In the genomic region with DNA sequence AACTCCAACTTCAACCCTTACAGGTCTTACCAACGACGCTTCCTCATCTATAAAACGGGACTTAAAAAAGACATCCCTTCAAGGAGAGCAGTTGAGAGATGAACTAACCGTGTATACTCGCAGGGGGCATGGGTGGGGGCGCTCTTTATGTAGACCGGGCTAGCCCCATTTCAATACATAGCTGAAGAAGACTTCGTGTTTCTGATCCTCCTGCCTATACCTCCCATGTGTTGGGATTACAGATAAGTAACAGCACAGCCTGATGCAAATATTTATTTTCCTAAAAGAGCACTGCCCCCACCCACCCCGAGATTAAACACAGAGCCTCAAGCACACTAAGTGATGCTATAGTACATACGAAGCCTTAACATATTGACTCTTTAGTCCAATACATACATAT, we compare ENCODE assay signal across 8 mouse cellular contexts. TPM values are rescaled to one million over a fixed set of nuclear protein-coding genes. Genes with fewer than 3 reads are reported as not detected.
DNase-seq lines count a peak whose midpoint lies in the region; ATAC-seq and TF ChIP-seq lines count a peak whose summit lies in the region.

No protein-coding gene starts in this region.

- H3K27me3 ChIP-seq in forebrain, embryonic 10.5 days (ENCODE audit: poor library complexity, severe bottlenecking), result no peaks in the 10 kb centered on the region
- H3K27me3 ChIP-seq in forebrain, postnatal 0 days (ENCODE audit: insufficient read depth, low read length), result no peaks in the 10 kb centered on the region
- no peaks in the 10 kb centered on the region for H3K27me3 ChIP-seq in limb, embryonic 12.5 days
- no peaks in the 10 kb centered on the region for H3K27me3 ChIP-seq in limb, embryonic 10.5 days (ENCODE audit: low read depth, poor library complexity, severe bottlenecking)
- H3K27me3 ChIP-seq in intestine, embryonic 14.5 days (replicated peaks; ENCODE audit: control insufficient read depth, insufficient read depth, low read length), result no peaks in the 10 kb centered on the region
- H3K27me3 ChIP-seq in neural tube, embryonic 13.5 days, result no peaks in the 10 kb centered on the region; the same call in 1 of the 2 replicates

- no peak overlapping the region for H3K9ac ChIP-seq in forebrain, postnatal 0 days
- no peak overlapping the region for H3K9ac ChIP-seq in limb, embryonic 12.5 days (replicated peaks)
- H3K9ac ChIP-seq in intestine, embryonic 14.5 days (ENCODE audit: low read length), result no peak overlapping the region
- no peak overlapping the region for H3K9ac ChIP-seq in neural tube, embryonic 13.5 days

- H3K9me3 ChIP-seq in forebrain, embryonic 10.5 days, result no peaks in the 10 kb centered on the region
- H3K9me3 ChIP-seq in forebrain, postnatal 0 days (ENCODE audit: low read length), result no peaks in the 10 kb centered on the region
- no peaks in the 10 kb centered on the region for H3K9me3 ChIP-seq in limb, embryonic 12.5 days
- no peaks in the 10 kb centered on the region for H3K9me3 ChIP-seq in limb, embryonic 10.5 days (replicated peaks)
- H3K9me3 ChIP-seq in intestine, embryonic 14.5 days (ENCODE audit: control insufficient read depth, low read length), result no peaks in the 10 kb centered on the region
- no peaks in the 10 kb centered on the region for H3K9me3 ChIP-seq in neural tube, embryonic 13.5 days

- no peak for TF ChIP-seq CTCF in forebrain, postnatal 0 days (IDR thresholded peaks at IDR 0.05; ENCODE audit: low read depth)

- WGBS in forebrain, embryonic 10.5 days, result 67% methylated on average over 10 of the region's 10 CpGs
- WGBS in forebrain, postnatal 0 days, result 68% methylated on average over 10 of the region's 10 CpGs
- 56% methylated on average over 10 of the region's 10 CpGs for WGBS in limb, embryonic 12.5 days
- WGBS in limb, embryonic 10.5 days, result 65% methylated on average over 10 of the region's 10 CpGs
- WGBS in intestine, embryonic 14.5 days, result 51% methylated on average over 10 of the region's 10 CpGs
- 55% methylated on average over 10 of the region's 10 CpGs for WGBS in neural tube, embryonic 13.5 days

- H3K4me2 ChIP-seq in forebrain, postnatal 0 days (ENCODE audit: low read depth), result no peak overlapping the region
- peak overlapping the region; percentile 91; the same call in 1 of the 2 replicates for H3K4me2 ChIP-seq in limb, embryonic 12.5 days
- peak overlapping the region; percentile 96 for H3K4me2 ChIP-seq in intestine, embryonic 14.5 days (ENCODE audit: low read length)
- peak overlapping the region; percentile 92 for H3K4me2 ChIP-seq in neural tube, embryonic 13.5 days

- no peak for ATAC-seq in forebrain, postnatal 0 days
- ATAC-seq in limb, embryonic 12.5 days (ENCODE audit: insufficient number of reproducible peaks, insufficient read depth, low FRiP score, low TSS enrichment, low read depth), result no peak
- no peak for ATAC-seq in intestine, embryonic 14.5 days (replicated peaks; ENCODE audit: low FRiP score, low TSS enrichment, low read depth)
- no peak for ATAC-seq in neural tube, embryonic 13.5 days (ENCODE audit: low read depth)

- H3K4me3 ChIP-seq in forebrain, embryonic 10.5 days, result peak overlapping the region; percentile 79
- H3K4me3 ChIP-seq in forebrain, postnatal 0 days (ENCODE audit: low read depth, low read length), result no peak overlapping the region
- no peak overlapping the region for H3K4me3 ChIP-seq in limb, embryonic 12.5 days (replicated peaks)
- H3K4me3 ChIP-seq in limb, embryonic 10.5 days, result no peak overlapping the region
- H3K4me3 ChIP-seq in intestine, embryonic 14.5 days (ENCODE audit: low read depth, low read length), result peak overlapping the region; percentile 63
- peak overlapping the region; percentile 65 for H3K4me3 ChIP-seq in neural tube, embryonic 13.5 days

- DNase-seq in forebrain, embryonic 10.5 days (ENCODE audit: extremely low spot score, low spot score), result no peak
- DNase-seq in forebrain, postnatal 0 days, result no peak
- DNase-seq in limb, embryonic 10.5 days (ENCODE audit: low spot score), result no peak
- DNase-seq in intestine, embryonic 14.5 days (ENCODE audit: low spot score), result no peak
- DNase-seq in adrenal gland, adult 2 months, result no peak
- DNase-seq in gastrocnemius, postnatal 10 days, result no peak

- peaks cover 53% of the 10 kb centered on the region for H3K4me1 ChIP-seq in forebrain, embryonic 10.5 days
- 0 out of 2 replicates have a peak, but pooled peaks cover 12% of the 10 kb centered on the region for H3K4me1 ChIP-seq in forebrain, postnatal 0 days (ENCODE audit: insufficient read depth)
- peaks cover 19% of the 10 kb centered on the region for H3K4me1 ChIP-seq in limb, embryonic 12.5 days (replicated peaks)
- peaks cover 42% of the 10 kb centered on the region for H3K4me1 ChIP-seq in limb, embryonic 10.5 days
- H3K4me1 ChIP-seq in intestine, embryonic 14.5 days (replicated peaks; ENCODE audit: control insufficient read depth, insufficient read depth, low read length), result peaks cover 14% of the 10 kb centered on the region
- H3K4me1 ChIP-seq in neural tube, embryonic 13.5 days (replicated peaks), result peaks cover 40% of the 10 kb centered on the region

- H3K27ac ChIP-seq in forebrain, embryonic 10.5 days, result no peak overlapping the region
- H3K27ac ChIP-seq in forebrain, postnatal 0 days (ENCODE audit: low read depth, low read length), result no peak overlapping the region
- H3K27ac ChIP-seq in limb, embryonic 12.5 days, result no peak overlapping the region
- H3K27ac ChIP-seq in limb, embryonic 10.5 days, result no peak overlapping the region
- H3K27ac ChIP-seq in intestine, embryonic 14.5 days (ENCODE audit: low read depth), result no peak overlapping the region
- H3K27ac ChIP-seq in neural tube, embryonic 13.5 days (replicated peaks), result no peak overlapping the region

- H3K36me3 ChIP-seq in forebrain, embryonic 10.5 days (replicated peaks), result no peaks in the 10 kb centered on the region
- no peaks in the 10 kb centered on the region for H3K36me3 ChIP-seq in forebrain, postnatal 0 days (ENCODE audit: insufficient read depth)
- H3K36me3 ChIP-seq in limb, embryonic 12.5 days, result peaks cover 5% of the 10 kb centered on the region
- H3K36me3 ChIP-seq in limb, embryonic 10.5 days, result no peaks in the 10 kb centered on the region
- H3K36me3 ChIP-seq in intestine, embryonic 14.5 days (ENCODE audit: control insufficient read depth, insufficient read depth, low read length), result no peaks in the 10 kb centered on the region
- H3K36me3 ChIP-seq in neural tube, embryonic 13.5 days, result no peaks in the 10 kb centered on the region; the same call in 1 of the 2 replicates

RNA-seq across cellular contexts. Expression of a gene that starts 0.9 kb away (rescaled TPM):
- 10.6 and 11.8 TPM in 2 replicates for polyA plus RNA-seq in forebrain, embryonic 10.5 days (2016; fragmentation: Nextera tagmentation; extraction: Ambion mirVana)
- 19.3 and 21.8 TPM in 2 replicates for total RNA-seq in forebrain, postnatal 0 days (2014; rRNA removed)
- 12.5 and 18.4 TPM in 2 replicates for polyA plus RNA-seq in forebrain, postnatal 0 days (2015; fragmentation: Nextera tagmentation; extraction: Ambion mirVana)
- polyA plus RNA-seq in limb, embryonic 12.5 days (2016; fragmentation: Nextera tagmentation; extraction: Ambion mirVana), result 13.8 and 16.3 TPM in 2 replicates
- 10.4 and 10.6 TPM in 2 replicates for polyA plus RNA-seq in limb, embryonic 10.5 days (2016; fragmentation: Nextera tagmentation; extraction: Ambion mirVana)
- 7.9 and 9.5 TPM in 2 replicates for polyA plus RNA-seq in intestine, embryonic 14.5 days (2014; fragmentation: Nextera tagmentation; extraction: Ambion mirVana)
- 26.9 and 27.4 TPM in 2 replicates for polyA plus RNA-seq in neural tube, embryonic 13.5 days (2015; fragmentation: Nextera tagmentation; extraction: Ambion mirVana)
- total RNA-seq in adrenal gland, adult 2 months (2021), result 10 to 100 TPM in 1 of 2 experiments, 1 to 10 TPM in 1; 7.3 to 12.4 TPM
- polyA plus RNA-seq in adrenal gland, adult 2 months (2012; rRNA removed), result 30.4 and 33.0 TPM in 2 replicates
- 1 to 10 TPM; 4.2 to 7.4 TPM for total RNA-seq in gastrocnemius, postnatal 10 days (2021)

RNA-seq across cellular contexts. Expression of a gene that starts 15.6 kb away (rescaled TPM):
- polyA plus RNA-seq in forebrain, embryonic 10.5 days (2016; fragmentation: Nextera tagmentation; extraction: Ambion mirVana), result 31.9 and 33.5 TPM in 2 replicates
- 8.9 and 12.7 TPM in 2 replicates for total RNA-seq in forebrain, postnatal 0 days (2014; rRNA removed)
- 3.5 and 4.9 TPM in 2 replicates for polyA plus RNA-seq in forebrain, postnatal 0 days (2015; fragmentation: Nextera tagmentation; extraction: Ambion mirVana)
- 86.9 and 99.6 TPM in 2 replicates for polyA plus RNA-seq in limb, embryonic 12.5 days (2016; fragmentation: Nextera tagmentation; extraction: Ambion mirVana)
- polyA plus RNA-seq in limb, embryonic 10.5 days (2016; fragmentation: Nextera tagmentation; extraction: Ambion mirVana), result 66.3 and 81.0 TPM in 2 replicates
- 48.2 and 51.3 TPM in 2 replicates for polyA plus RNA-seq in intestine, embryonic 14.5 days (2014; fragmentation: Nextera tagmentation; extraction: Ambion mirVana)
- polyA plus RNA-seq in neural tube, embryonic 13.5 days (2015; fragmentation: Nextera tagmentation; extraction: Ambion mirVana), result 10.8 and 13.4 TPM in 2 replicates
- total RNA-seq in adrenal gland, adult 2 months (2021), result 10 to 100 TPM; 44.3 to 68.9 TPM
- polyA plus RNA-seq in adrenal gland, adult 2 months (2012; rRNA removed), result 54.6 and 59.9 TPM in 2 replicates
- total RNA-seq in gastrocnemius, postnatal 10 days (2021), result 10 to 100 TPM; 30.6 to 38.8 TPM

RNA-seq across cellular contexts. Expression of a gene that starts 20.1 kb away (rescaled TPM):
- 70.3 and 73.0 TPM in 2 replicates for polyA plus RNA-seq in forebrain, embryonic 10.5 days (2016; fragmentation: Nextera tagmentation; extraction: Ambion mirVana)
- total RNA-seq in forebrain, postnatal 0 days (2014; rRNA removed), result 10.8 and 11.4 TPM in 2 replicates
- 9.9 and 11.6 TPM in 2 replicates for polyA plus RNA-seq in forebrain, postnatal 0 days (2015; fragmentation: Nextera tagmentation; extraction: Ambion mirVana)
- polyA plus RNA-seq in limb, embryonic 12.5 days (2016; fragmentation: Nextera tagmentation; extraction: Ambion mirVana), result 81.6 and 86.9 TPM in 2 replicates
- 73.4 and 75.9 TPM in 2 replicates for polyA plus RNA-seq in limb, embryonic 10.5 days (2016; fragmentation: Nextera tagmentation; extraction: Ambion mirVana)
- 73.3 and 77.7 TPM in 2 replicates for polyA plus RNA-seq in intestine, embryonic 14.5 days (2014; fragmentation: Nextera tagmentation; extraction: Ambion mirVana)
- 17.7 and 23.8 TPM in 2 replicates for polyA plus RNA-seq in neural tube, embryonic 13.5 days (2015; fragmentation: Nextera tagmentation; extraction: Ambion mirVana)
- 10 to 100 TPM; 28.3 to 41.4 TPM for total RNA-seq in adrenal gland, adult 2 months (2021)
- 108 TPM in 2 replicates for polyA plus RNA-seq in adrenal gland, adult 2 months (2012; rRNA removed)
- total RNA-seq in gastrocnemius, postnatal 10 days (2021), result 10 to 100 TPM; 13.1 to 17.3 TPM

RNA-seq across cellular contexts. Expression of a gene that starts 26.8 kb away (rescaled TPM):
- polyA plus RNA-seq in forebrain, embryonic 10.5 days (2016; fragmentation: Nextera tagmentation; extraction: Ambion mirVana), result 205 and 209 TPM in 2 replicates
- total RNA-seq in forebrain, postnatal 0 days (2014; rRNA removed), result 136 and 153 TPM in 2 replicates
- 52.3 and 55.6 TPM in 2 replicates for polyA plus RNA-seq in forebrain, postnatal 0 days (2015; fragmentation: Nextera tagmentation; extraction: Ambion mirVana)
- 182 and 185 TPM in 2 replicates for polyA plus RNA-seq in limb, embryonic 12.5 days (2016; fragmentation: Nextera tagmentation; extraction: Ambion mirVana)
- 200 and 201 TPM in 2 replicates for polyA plus RNA-seq in limb, embryonic 10.5 days (2016; fragmentation: Nextera tagmentation; extraction: Ambion mirVana)
- polyA plus RNA-seq in intestine, embryonic 14.5 days (2014; fragmentation: Nextera tagmentation; extraction: Ambion mirVana), result 118 and 122 TPM in 2 replicates
- polyA plus RNA-seq in neural tube, embryonic 13.5 days (2015; fragmentation: Nextera tagmentation; extraction: Ambion mirVana), result 102 and 115 TPM in 2 replicates
- 100 to 1,000 TPM; 135 to 172 TPM for total RNA-seq in adrenal gland, adult 2 months (2021)
- 138 and 150 TPM in 2 replicates for polyA plus RNA-seq in adrenal gland, adult 2 months (2012; rRNA removed)
- total RNA-seq in gastrocnemius, postnatal 10 days (2021), result 10 to 100 TPM; 58.1 to 93.2 TPM

RNA-seq across cellular contexts. Expression of a gene that starts 39.9 kb away (rescaled TPM):
- 10.3 and 10.4 TPM in 2 replicates for polyA plus RNA-seq in forebrain, embryonic 10.5 days (2016; fragmentation: Nextera tagmentation; extraction: Ambion mirVana)
- total RNA-seq in forebrain, postnatal 0 days (2014; rRNA removed), result 15.2 and 16.2 TPM in 2 replicates
- polyA plus RNA-seq in forebrain, postnatal 0 days (2015; fragmentation: Nextera tagmentation; extraction: Ambion mirVana), result 15.8 and 23.4 TPM in 2 replicates
- polyA plus RNA-seq in limb, embryonic 12.5 days (2016; fragmentation: Nextera tagmentation; extraction: Ambion mirVana), result 6.7 and 6.8 TPM in 2 replicates
- polyA plus RNA-seq in limb, embryonic 10.5 days (2016; fragmentation: Nextera tagmentation; extraction: Ambion mirVana), result 8.1 and 8.5 TPM in 2 replicates
- 8.9 and 10.6 TPM in 2 replicates for polyA plus RNA-seq in intestine, embryonic 14.5 days (2014; fragmentation: Nextera tagmentation; extraction: Ambion mirVana)
- 15.1 and 18.3 TPM in 2 replicates for polyA plus RNA-seq in neural tube, embryonic 13.5 days (2015; fragmentation: Nextera tagmentation; extraction: Ambion mirVana)
- total RNA-seq in adrenal gland, adult 2 months (2021), result 10 to 100 TPM in 1 of 2 experiments, 1 to 10 TPM in 1; 9.6 to 15.3 TPM
- 29.8 and 37.9 TPM in 2 replicates for polyA plus RNA-seq in adrenal gland, adult 2 months (2012; rRNA removed)
- 10 to 100 TPM; 37.2 to 43.6 TPM for total RNA-seq in gastrocnemius, postnatal 10 days (2021)

Comparison
In these comparisons a context has a peak if more than half of its experiments do, and no peak if none do; other contexts are left out.
1. H3K4me3 ChIP-seq: peak in forebrain, embryonic 10.5 days (single experiment), intestine, embryonic 14.5 days (single experiment) and neural tube, embryonic 13.5 days (single experiment); none in forebrain, postnatal 0 days (single experiment), limb, embryonic 12.5 days (single experiment) and limb, embryonic 10.5 days (single experiment).